Mouse (Mus musculus): ENCODE measurements around the gene Gm8453. TPM values are rescaled to one million over a fixed set of nuclear protein-coding genes. Genes with fewer than 3 reads are reported as not detected.
"Not testable (repeated sequence)": the region's sequence is repeated elsewhere in the genome, so short reads cannot be mapped to it uniquely, and the experiment has no call there.

Gene Gm8453
- not detected in 2 replicates for polyA plus RNA-seq (2015; fragmentation: Nextera tagmentation; extraction: Ambion mirVana)

DNA sequence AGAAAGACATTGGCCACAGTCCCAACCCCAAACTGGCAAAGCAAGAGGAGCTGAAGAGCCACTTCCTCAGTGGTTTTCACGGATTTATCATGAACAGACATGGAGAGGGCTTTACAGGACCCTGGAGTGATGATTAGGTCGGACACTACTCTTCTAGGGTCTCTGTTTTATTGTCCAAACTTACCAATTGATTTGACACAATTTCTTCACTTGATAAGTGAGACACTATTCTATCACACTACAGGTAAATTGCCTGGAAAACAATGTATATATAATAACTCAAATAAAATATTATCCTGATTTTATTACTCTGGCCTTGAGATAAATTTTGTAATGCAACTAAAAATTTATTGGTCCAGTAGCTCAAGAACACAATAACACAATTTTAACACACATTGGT, at the start of gene Gm8453:
Gene Gm8453, minus strand, starts transcription at position 101 of the 400 bp plus-strand sequence.
- H3K4me1 ChIP-seq (ENCODE audit: insufficient read depth, low read depth, low read length); H3K27ac ChIP-seq (ENCODE audit: low read length); H3K9me3 ChIP-seq (ENCODE audit: low read length); H3K36me3 ChIP-seq (ENCODE audit: insufficient read depth, low read length); DNase-seq (ENCODE audit: low spot score); ATAC-seq; H3K27me3 ChIP-seq (replicated peaks; ENCODE audit: insufficient read depth, low read length); H3K4me2 ChIP-seq (replicated peaks; ENCODE audit: low read depth, low read length); H3K4me3 ChIP-seq (ENCODE audit: low read depth, low read length); H3K9ac ChIP-seq (replicated peaks; ENCODE audit: low read depth): not testable (repeated sequence)
- WGBS: 3% methylated on average over 1 of the region's 2 CpGs

DNA sequence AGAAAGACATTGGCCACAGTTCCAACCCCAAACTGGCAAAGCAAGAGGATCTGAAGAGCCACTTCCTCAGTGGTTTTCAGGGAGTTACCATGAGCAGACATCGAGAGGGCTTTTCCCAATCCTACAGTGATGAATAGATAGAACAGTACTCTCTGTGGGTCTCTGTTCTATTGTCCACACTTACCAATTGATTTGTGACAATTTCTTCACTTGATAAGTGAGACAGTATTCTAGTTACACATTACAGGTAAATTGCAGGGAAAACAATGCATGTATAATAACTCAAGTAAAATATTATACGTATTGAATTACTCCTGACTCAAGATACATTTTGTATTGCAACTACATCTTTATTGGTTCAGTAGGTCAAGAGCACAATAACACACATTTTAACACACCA, 28.1 kb downstream of the Gm8453 start, which contains the start of gene Gm8653:
Gene Gm8653, minus strand, starts transcription at position 101 of the 400 bp plus-strand sequence.
- not testable (repeated sequence) for H3K4me2 ChIP-seq (replicated peaks; ENCODE audit: low read depth, low read length); H3K4me3 ChIP-seq (ENCODE audit: low read depth, low read length); H3K9ac ChIP-seq (replicated peaks; ENCODE audit: low read depth); H3K27ac ChIP-seq (ENCODE audit: low read length); H3K9me3 ChIP-seq (ENCODE audit: low read length); H3K27me3 ChIP-seq (replicated peaks; ENCODE audit: insufficient read depth, low read length); DNase-seq (ENCODE audit: low spot score); ATAC-seq; H3K4me1 ChIP-seq (ENCODE audit: insufficient read depth, low read depth, low read length); H3K36me3 ChIP-seq (ENCODE audit: insufficient read depth, low read length)
- no CpG with 5 or more reads among the region's 2 CpGs for WGBS

DNA sequence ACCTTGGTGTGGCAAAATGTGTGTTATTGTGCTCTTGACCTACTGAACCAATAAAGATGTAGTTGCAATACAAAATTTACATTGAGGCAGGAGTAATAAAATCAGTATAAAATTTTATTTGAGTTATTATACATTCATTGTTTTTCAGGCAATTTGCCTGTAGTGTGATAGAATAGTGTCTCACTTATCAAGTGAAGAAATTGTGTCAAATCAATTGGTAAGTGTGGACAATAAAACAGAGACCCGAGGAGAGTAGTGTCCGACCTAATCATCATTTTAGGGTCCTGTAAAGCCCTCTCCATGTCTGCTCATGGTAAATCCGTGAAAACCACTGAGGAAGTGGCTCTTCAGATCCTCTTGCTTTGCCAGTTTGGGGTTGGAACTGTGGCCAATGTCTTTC, 40.2 kb downstream of the Gm8453 start, which contains the start of gene Vmn1r143:
Gene Vmn1r143, plus strand, starts transcription at position 301 of the 400 bp plus-strand sequence.
- H3K27ac ChIP-seq (ENCODE audit: low read length); DNase-seq (ENCODE audit: low spot score); ATAC-seq; H3K36me3 ChIP-seq (ENCODE audit: insufficient read depth, low read length); H3K9ac ChIP-seq (replicated peaks; ENCODE audit: low read depth); H3K9me3 ChIP-seq (ENCODE audit: low read length); H3K4me2 ChIP-seq (replicated peaks; ENCODE audit: low read depth, low read length); H3K4me3 ChIP-seq (ENCODE audit: low read depth, low read length); H3K4me1 ChIP-seq (ENCODE audit: insufficient read depth, low read depth, low read length); H3K27me3 ChIP-seq (replicated peaks; ENCODE audit: insufficient read depth, low read length): not testable (repeated sequence)
- no CpG with 5 or more reads among the region's 3 CpGs for WGBS

Other genes with a start within 250 kb of the Gm8453 start
- gene Vmn1r137, start 234.9 kb downstream of the Gm8453 start, polyA plus RNA-seq (2015; fragmentation: Nextera tagmentation; extraction: Ambion mirVana): not detected in 2 replicates
- not detected in 2 replicates for gene Vmn1r138, start 200.6 kb downstream of the Gm8453 start, polyA plus RNA-seq (2015; fragmentation: Nextera tagmentation; extraction: Ambion mirVana)
- gene Gm6176, start 173.2 kb downstream of the Gm8453 start, polyA plus RNA-seq (2015; fragmentation: Nextera tagmentation; extraction: Ambion mirVana): not detected in 2 replicates
- not detected in 2 replicates for gene Vmn1r139, start 160.4 kb downstream of the Gm8453 start, polyA plus RNA-seq (2015; fragmentation: Nextera tagmentation; extraction: Ambion mirVana)
- not detected in 2 replicates for gene Gm16451, start 111.2 kb downstream of the Gm8453 start, polyA plus RNA-seq (2015; fragmentation: Nextera tagmentation; extraction: Ambion mirVana)
- not detected in 2 replicates for gene Gm10666, start 94.7 kb downstream of the Gm8453 start, polyA plus RNA-seq (2015; fragmentation: Nextera tagmentation; extraction: Ambion mirVana)
- gene Vmn1r142, start 65.4 kb downstream of the Gm8453 start, polyA plus RNA-seq (2015; fragmentation: Nextera tagmentation; extraction: Ambion mirVana): not detected in 2 replicates
- gene Vmn1r143, start 40.1 kb downstream of the Gm8453 start, polyA plus RNA-seq (2015; fragmentation: Nextera tagmentation; extraction: Ambion mirVana): not detected in 2 replicates
- gene Gm8653, start 28.2 kb downstream of the Gm8453 start, polyA plus RNA-seq (2015; fragmentation: Nextera tagmentation; extraction: Ambion mirVana): not detected in 2 replicates
- gene Gm4187, start 100.2 kb upstream of the Gm8453 start, polyA plus RNA-seq (2015; fragmentation: Nextera tagmentation; extraction: Ambion mirVana): not detected in 2 replicates
- gene Gm8660, start 141.6 kb upstream of the Gm8453 start, polyA plus RNA-seq (2015; fragmentation: Nextera tagmentation; extraction: Ambion mirVana): not detected in 2 replicates
- gene Vmn1r148, start 184.1 kb upstream of the Gm8453 start, polyA plus RNA-seq (2015; fragmentation: Nextera tagmentation; extraction: Ambion mirVana): not detected in 2 replicates
- not detected in 2 replicates for gene Vmn1r149, start 208.7 kb upstream of the Gm8453 start, polyA plus RNA-seq (2015; fragmentation: Nextera tagmentation; extraction: Ambion mirVana)
- not detected in 2 replicates for gene Gm10665, start 234.6 kb upstream of the Gm8453 start, polyA plus RNA-seq (2015; fragmentation: Nextera tagmentation; extraction: Ambion mirVana)